Mouse (Mus musculus) CH12.LX (cell line): ENCODE measurements at regions not wholly inside any gene's neighbourhood (a gene's known extent, or its start where the extent isn't known, plus 50 kb on each side); places are given as distances from the start of the nearest gene placed in this dataset.

Source experiments
- DNase-seq: peaks from one replicate; pipeline ENCODE4 v3.0.0-alpha.2; 2013; ENCODE audit errors: extremely low read depth
- H3K27ac ChIP-seq: 2 replicates; pipeline ENCODE4 v1.5.1; 2012; ENCODE audit warnings: low read depth, mild to moderate bottlenecking, control low read depth, moderate library complexity; ENCODE audit not compliant: insufficient read depth
- H3K27me3 ChIP-seq: replicated peaks from 2 replicates; pipeline ENCODE3; 2012; ENCODE audit warnings: inconsistent platforms
- H3K36me3 ChIP-seq, 2 experiments: replicated peaks in 1 of 2; 2 replicates each; pipeline versions ENCODE3 to v1.6.1; 2012; ENCODE audit warnings: inconsistent platforms in 1 of 2, low read length in 1 of 2, mild to moderate bottlenecking in 1 of 2, mixed read lengths in 1 of 2, moderate library complexity in 1 of 2; ENCODE audit not compliant: control insufficient read depth in 1 of 2, insufficient read depth in 1 of 2
- H3K4me1 ChIP-seq, 2 experiments: 2 replicates each; pipeline ENCODE4 v1.6.1; 2012; ENCODE audit warnings: inconsistent platforms in 1 of 2, moderate library complexity in 1 of 2; ENCODE audit not compliant: insufficient read depth in 2 of 2, control insufficient read depth in 1 of 2
- H3K4me2 ChIP-seq: 2 replicates; pipeline ENCODE4 v1.6.1; 2012; ENCODE audit warnings: low read depth, mild to moderate bottlenecking, control low read depth; ENCODE audit not compliant: poor library complexity, insufficient read depth, severe bottlenecking
- H3K4me3 ChIP-seq, 3 experiments: fragments of 150-350 bp in 1 of 3; sonication (generic) in 1 of 3; replicated peaks in 1 of 3; 2 replicates each; pipeline versions ENCODE3 to v1.5.1; 2011 to 2012; ENCODE audit warnings: low read depth in 2 of 3, low read length in 2 of 3, mild to moderate bottlenecking in 2 of 3, moderate library complexity in 2 of 3, control low read depth in 1 of 3, improper control_type of control experiment in 1 of 3, inconsistent platforms in 1 of 3, mixed read lengths in 1 of 3; ENCODE audit not compliant: poor library complexity in 1 of 3
- H3K79me2 ChIP-seq: replicated peaks from 2 replicates; pipeline ENCODE4 v1.6.1; 2012; ENCODE audit warnings: mild to moderate bottlenecking, moderate library complexity; ENCODE audit not compliant: control insufficient read depth, poor library complexity, insufficient read depth, severe bottlenecking; ENCODE audit errors: extremely low read depth
- H3K9ac ChIP-seq: 2 replicates; pipeline ENCODE4 v1.6.1; 2012; ENCODE audit warnings: low read depth, mild to moderate bottlenecking, control low read depth, moderate library complexity; ENCODE audit not compliant: insufficient read depth
- H3K9me3 ChIP-seq: replicated peaks from 2 replicates; pipeline ENCODE3; 2012; ENCODE audit warnings: low read length, inconsistent platforms, mixed read lengths
- CHD1 ChIP-seq: IDR thresholded peaks from 2 replicates; pipeline ENCODE4 v1.6.1; 2012; ENCODE audit warnings: low read depth, low read length, improper control_type of control experiment, inconsistent platforms
- CTCF ChIP-seq, 2 experiments: IDR thresholded peaks in 1 of 2; conservative IDR thresholded peaks in 1 of 2; 2 replicates each; pipeline ENCODE4 v1.5.1; 2011 to 2012; ENCODE audit warnings: low read depth in 2 of 2, low read length in 2 of 2, improper control_type of control experiment in 1 of 2, inconsistent platforms in 1 of 2, mild to moderate bottlenecking in 1 of 2, moderate library complexity in 1 of 2
- ELF1 ChIP-seq: IDR thresholded peaks from 2 replicates; pipeline ENCODE4 v1.6.1; 2014; ENCODE audit warnings: low read depth, mild to moderate bottlenecking, inconsistent platforms, low read length, improper control_type of control experiment
- EP300 ChIP-seq: IDR thresholded peaks from 2 replicates; pipeline ENCODE4 v1.6.1; 2011; ENCODE audit warnings: low read length, improper control_type of control experiment
- GABPA ChIP-seq: IDR thresholded peaks from 2 replicates; pipeline ENCODE4 v1.6.1; 2012; ENCODE audit warnings: low read depth, low read length, improper control_type of control experiment, inconsistent platforms; ENCODE audit not compliant: insufficient replicate concordance
- JUN ChIP-seq: IDR thresholded peaks from 2 replicates; pipeline ENCODE4 v1.6.1; 2011; ENCODE audit warnings: low read depth, mild to moderate bottlenecking, low read length, improper control_type of control experiment, moderate library complexity; ENCODE audit not compliant: insufficient read depth
- JUND ChIP-seq: conservative IDR thresholded peaks from 2 replicates; pipeline ENCODE4 v1.6.1; 2011; ENCODE audit warnings: low read depth, low read length, improper control_type of control experiment
- KAT2A ChIP-seq: IDR thresholded peaks from 2 replicates; pipeline ENCODE4 v1.6.1; 2012; ENCODE audit warnings: low read length, improper control_type of control experiment, inconsistent platforms; ENCODE audit not compliant: insufficient replicate concordance
- MAFK ChIP-seq: IDR thresholded peaks from 2 replicates; pipeline ENCODE4 v1.6.1; 2011; ENCODE audit warnings: low read length, improper control_type of control experiment; ENCODE audit not compliant: insufficient replicate concordance
- MAX ChIP-seq: IDR thresholded peaks from 2 replicates; pipeline ENCODE4 v1.6.1; 2011; ENCODE audit warnings: low read length, improper control_type of control experiment
- MAZ ChIP-seq: IDR thresholded peaks from 2 replicates; pipeline ENCODE4 v1.6.1; 2012; ENCODE audit warnings: low read depth, mild to moderate bottlenecking, inconsistent platforms, low read length, improper control_type of control experiment, moderate library complexity
- MEF2A ChIP-seq: IDR thresholded peaks from 2 replicates; pipeline ENCODE4 v1.6.1; 2014; ENCODE audit warnings: low read depth, mild to moderate bottlenecking, inconsistent platforms, low read length, improper control_type of control experiment, borderline replicate concordance
- MXI1 ChIP-seq: IDR thresholded peaks from 2 replicates; pipeline ENCODE4 v1.6.1; 2011; ENCODE audit warnings: mild to moderate bottlenecking, low read depth, low read length, improper control_type of control experiment
- NRF1 ChIP-seq: IDR thresholded peaks from 2 replicates; pipeline ENCODE4 v1.6.1; 2014; ENCODE audit warnings: low read depth, mild to moderate bottlenecking, inconsistent platforms, low read length, improper control_type of control experiment, moderate library complexity
- PAX5 ChIP-seq: IDR thresholded peaks from 2 replicates; pipeline ENCODE4 v1.6.1; 2012; ENCODE audit warnings: low read length, inconsistent platforms, mixed read lengths
- RAD21 ChIP-seq: IDR thresholded peaks from 2 replicates; pipeline ENCODE4 v1.6.1; 2011; ENCODE audit warnings: low read depth, mild to moderate bottlenecking, low read length, improper control_type of control experiment, moderate library complexity
- RCOR1 ChIP-seq: conservative IDR thresholded peaks from 2 replicates; pipeline ENCODE4 v1.6.1; 2012; ENCODE audit warnings: low read depth, mild to moderate bottlenecking, inconsistent platforms, low read length, improper control_type of control experiment
- SIN3A ChIP-seq: IDR thresholded peaks from 2 replicates; pipeline ENCODE4 v1.6.1; 2012; ENCODE audit warnings: low read length, improper control_type of control experiment, inconsistent platforms
- SMC3 ChIP-seq: IDR thresholded peaks from 2 replicates; pipeline ENCODE4 v1.6.1; 2011; ENCODE audit warnings: low read depth, low read length, improper control_type of control experiment
- TBP ChIP-seq: conservative IDR thresholded peaks from 2 replicates; pipeline ENCODE4 v1.6.1; 2011; ENCODE audit warnings: low read depth, low read length, improper control_type of control experiment
- UBTF ChIP-seq: IDR thresholded peaks from 2 replicates; pipeline ENCODE4 v1.6.1; 2012; ENCODE audit warnings: low read depth, mild to moderate bottlenecking, inconsistent platforms, low read length, improper control_type of control experiment, moderate library complexity
- USF1 ChIP-seq: IDR thresholded peaks from 2 replicates; pipeline ENCODE4 v1.6.1; 2014; ENCODE audit warnings: low read depth, mild to moderate bottlenecking, inconsistent platforms, low read length, improper control_type of control experiment
- USF2 ChIP-seq: conservative IDR thresholded peaks from 2 replicates; pipeline ENCODE4 v1.6.1; 2011; ENCODE audit warnings: low read depth, low read length, improper control_type of control experiment
- ZC3H11A ChIP-seq: IDR thresholded peaks from 2 replicates; pipeline ENCODE4 v1.6.1; 2012; ENCODE audit warnings: low read depth, mild to moderate bottlenecking, inconsistent platforms, low read length, improper control_type of control experiment
- ZKSCAN1 ChIP-seq: IDR thresholded peaks from 2 replicates; pipeline ENCODE4 v1.6.1; 2012; ENCODE audit warnings: low read depth, inconsistent platforms, low read length, improper control_type of control experiment, borderline replicate concordance
- dilution Hi-C: fragments of 300-500 bp; cut with MboI; formaldehyde crosslinking; loops from 2 replicates; pipeline ENCODE4 v1.14.3; 2020; ENCODE audit warnings: low sequenced_read_pairs; ENCODE audit not compliant: extremely low pct_unique_long_range_greater_than_20kb, extremely low pct_ligation_motif_present
- in situ Hi-C: fragments of 300-500 bp; cut with MboI; formaldehyde crosslinking; loops from 3 replicates; pipeline ENCODE4 v1.14.3; 2019; ENCODE audit warnings: low sequenced_read_pairs, low pct_ligation_motif_present, low pct_unique_long_range_greater_than_20kb, mixed read lengths

DNA sequence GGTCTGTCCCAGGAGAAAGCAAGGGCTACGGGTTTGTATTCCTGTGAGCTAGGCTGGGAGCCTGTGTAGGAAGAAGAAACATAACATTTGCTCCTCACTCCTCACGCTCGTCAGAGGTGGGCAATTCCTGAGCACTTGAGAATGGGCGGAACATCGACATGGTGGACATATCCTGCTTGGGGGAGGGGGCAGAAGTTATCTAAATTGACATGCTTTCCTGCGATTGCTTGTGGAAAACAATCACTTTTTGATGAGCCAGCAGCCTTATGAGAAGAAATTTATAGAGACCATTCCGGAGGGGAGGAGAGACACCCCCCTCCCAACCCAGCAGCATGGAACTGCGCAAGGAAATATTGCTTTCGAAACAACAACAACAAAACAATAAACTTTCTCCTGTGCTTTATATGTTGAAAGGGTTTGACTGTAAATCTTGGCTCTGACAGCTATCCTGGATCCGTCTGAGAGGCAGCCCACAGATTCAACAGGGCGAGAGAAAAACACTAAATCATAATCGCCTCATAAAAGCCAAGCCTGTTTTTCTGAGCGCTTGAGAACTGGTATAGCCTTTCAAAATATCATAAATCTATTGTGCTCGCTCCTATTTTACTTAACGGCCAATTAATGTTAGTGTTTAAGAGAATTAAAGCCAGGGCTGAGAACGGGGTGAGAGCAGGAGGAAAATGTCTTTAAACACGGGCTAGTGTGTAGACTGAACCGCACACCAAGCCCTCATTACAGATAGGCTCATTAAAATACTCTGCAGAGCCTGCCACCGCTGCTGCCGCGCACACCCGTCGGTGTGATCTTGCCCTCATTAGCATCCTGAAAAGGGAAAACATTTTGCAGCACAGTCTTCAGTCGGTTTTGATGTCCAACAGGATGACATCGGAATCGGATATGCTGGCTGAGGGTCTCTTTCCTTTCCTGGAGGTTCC lies 242.0 kb downstream of the Cd83 start:
- Histone ChIP-seq H3K4me3 (no peak overlapping the region), H3K27ac (no peak overlapping the region), H3K79me2 (no peaks in the 10 kb centered on the region), H3K4me2 (no peak overlapping the region), H3K36me3 (no peaks in the 10 kb centered on the region), H3K9me3 (no peaks in the 10 kb centered on the region), H3K9ac (no peak overlapping the region), H3K4me1 (peaks cover 6 to 26% of the 10 kb centered on the region in 2 experiments), H3K27me3 (no peaks in the 10 kb centered on the region)
- no peak for TF ChIP-seq MAZ
- no peak for TF ChIP-seq USF1
- TF ChIP-seq JUND, result no peak
- TF ChIP-seq CHD1, result no peak
- TF ChIP-seq TBP, result no peak
- no peak for TF ChIP-seq MEF2A
- no peak for TF ChIP-seq RCOR1
- no peak for TF ChIP-seq RAD21
- no peak for TF ChIP-seq NRF1
- TF ChIP-seq ZKSCAN1, result no peak
- TF ChIP-seq SMC3, result no peak
- in situ Hi-C loops (no loop called here), dilution Hi-C loops (no loop called here)
- DNase-seq, result no peak

GRCm38 (mm10) chr13:44028081-44028480 lies 243.5 kb downstream of the Cd83 start:
- in situ Hi-C loops, result no loop called here
- H3K9ac ChIP-seq, result no peak overlapping the region
- no peak for DNase-seq
- no peak overlapping the region for H3K4me3 ChIP-seq
- TF ChIP-seq RAD21 (no peak), ZC3H11A (no peak), PAX5 (no peak), MAX (no peak), JUN (no peak), GABPA (no peak), USF2 (no peak), ELF1 (no peak), USF1 (no peak), SIN3A (no peak), JUND (no peak), KAT2A (no peak), MXI1 (no peak), EP300 (no peak), MAFK (no peak), CTCF (conservative IDR thresholded peaks at IDR 0.05 in 1 of 2, IDR thresholded peaks at IDR 0.05 in 1 of 2; ENCODE audit: low read depth in 2 of 2, low read length in 2 of 2) (no peak), UBTF (no peak)
- H3K27me3 ChIP-seq, result no peaks in the 10 kb centered on the region
- H3K9me3 ChIP-seq, result no peaks in the 10 kb centered on the region
- no peak overlapping the region for H3K27ac ChIP-seq
- H3K4me2 ChIP-seq, result no peak overlapping the region
- dilution Hi-C loops, result no loop called here
- no peaks in the 10 kb centered on the region for H3K36me3 ChIP-seq
- H3K79me2 ChIP-seq, result no peaks in the 10 kb centered on the region
- H3K4me1 ChIP-seq, result peaks cover 6 to 33% of the 10 kb centered on the region in 2 experiments
